Mouse (Mus musculus) B cell, adult 2 months (primary cell): ENCODE results near the gene Ccl7.

Experiments
- DNase-seq, 2 experiments: peaks; one replicate each; pipeline ENCODE4 v3.0.0; 2022

The Ccl7 gene

GRCm38 (mm10) chr11:82045471-82045870, at the start of gene Ccl7:
Gene Ccl7 (plus strand): TSS chr11:82045712.
- no peak for DNase-seq

- DNase-seq: peak; percentile 74 to 78
These were observed 49.2 kb upstream of the Ccl7 start for GRCm38 (mm10) chr11:81996172-81996841.

GRCm38 (mm10) chr11:81997085-81997484, 48.4 kb upstream of the Ccl7 start:
- no peak for DNase-seq

- DNase-seq: no peak
These were observed 46.9 kb upstream of the Ccl7 start for GRCm38 (mm10) chr11:81998646-81999045.

- DNase-seq: no peak
These were observed 46.0 kb upstream of the Ccl7 start for GRCm38 (mm10) chr11:81999469-81999868.

GRCm38 (mm10) chr11:82000581-82000980, 44.9 kb upstream of the Ccl7 start:
- no peak for DNase-seq

- DNase-seq: no peak
These were observed 40.7 kb upstream of the Ccl7 start for GRCm38 (mm10) chr11:82004810-82005209.

- no peak for DNase-seq
These were observed 38.6 kb upstream of the Ccl7 start for GRCm38 (mm10) chr11:82006796-82007423.

- no peak for DNase-seq
These were observed 35.4 kb upstream of the Ccl7 start for GRCm38 (mm10) chr11:82010115-82010514.

- no peak for DNase-seq
These were observed 33.9 kb upstream of the Ccl7 start for GRCm38 (mm10) chr11:82011411-82012193.

- no peak for DNase-seq
These were observed 31.8 kb upstream of the Ccl7 start for GRCm38 (mm10) chr11:82013756-82014155.

- no peak for DNase-seq
These were observed 30.4 kb upstream of the Ccl7 start for GRCm38 (mm10) chr11:82015066-82015465.

- DNase-seq: no peak
These were observed 29.2 kb upstream of the Ccl7 start for GRCm38 (mm10) chr11:82016181-82016780.

- no peak for DNase-seq
These were observed 26.1 kb upstream of the Ccl7 start for GRCm38 (mm10) chr11:82019389-82019788.

- DNase-seq: no peak
These were observed 25.7 kb upstream of the Ccl7 start for GRCm38 (mm10) chr11:82019793-82020192.

GRCm38 (mm10) chr11:82021406-82021805, 24.1 kb upstream of the Ccl7 start:
- no peak for DNase-seq

GRCm38 (mm10) chr11:82022504-82023056, 22.9 kb upstream of the Ccl7 start:
- no peak for DNase-seq

- no peak for DNase-seq
These were observed 21.7 kb upstream of the Ccl7 start for GRCm38 (mm10) chr11:82023769-82024168.

- no peak for DNase-seq
These were observed 15.3 kb upstream of the Ccl7 start for GRCm38 (mm10) chr11:82030171-82030570.

- DNase-seq: no peak
These were observed 13.4 kb upstream of the Ccl7 start for GRCm38 (mm10) chr11:82032136-82032535.

- DNase-seq: no peak
These were observed 12.7 kb upstream of the Ccl7 start for GRCm38 (mm10) chr11:82032678-82033344.

GRCm38 (mm10) chr11:82034446-82034845, 11.1 kb upstream of the Ccl7 start:
- DNase-seq: no peak

GRCm38 (mm10) chr11:82035356-82035755, 10.2 kb upstream of the Ccl7 start, which contains the start of gene Ccl2:
Gene Ccl2 (plus strand): TSS chr11:82035571.
- no peak for DNase-seq
